Mouse (Mus musculus) heart, embryonic 14.5 days (tissue): Measurements from ENCODE around the gene Immp1l. TPM values are rescaled to one million over a fixed set of nuclear protein-coding genes. Genes with fewer than 3 reads are reported as not detected.
A peak's percentile ranks its signal among the peaks of the same experiment; 100 is the strongest.

Experiments used
- ATAC-seq: fragments of 200-750 bp; cut with Nextera tagmentation; 2 replicates; pipeline ENCODE4 v1.8.0; 2017; ENCODE audit warnings: low read depth, moderate TSS enrichment; ENCODE audit not compliant: insufficient number of reproducible peaks, insufficient read depth, low FRiP score
- H3K27ac ChIP-seq, 2 experiments: fragments of 200-500 bp in 1 of 2; fragments of 300-500 bp in 1 of 2; sonication (generic) in 1 of 2; replicated peaks in 1 of 2; 2 replicates each; pipeline ENCODE4 v1.5.1; 2012 to 2014; ENCODE audit warnings: low read depth in 2 of 2, low read length in 2 of 2, control low read depth in 1 of 2, mild to moderate bottlenecking in 1 of 2, mixed read lengths in 1 of 2; ENCODE audit not compliant: control insufficient read depth in 1 of 2, insufficient read depth in 1 of 2
- H3K27me3 ChIP-seq: fragments of 300-500 bp; sonication (generic); 2 replicates; pipeline ENCODE4 v1.6.1; 2014; ENCODE audit warnings: mild to moderate bottlenecking, low read length, control low read depth; ENCODE audit not compliant: control insufficient read depth, insufficient read depth
- H3K36me3 ChIP-seq: fragments of 300-500 bp; sonication (generic); 2 replicates; pipeline ENCODE4 v1.6.1; 2014; ENCODE audit warnings: mild to moderate bottlenecking, control low read depth, low read length, mixed read lengths; ENCODE audit not compliant: control insufficient read depth, insufficient read depth
- H3K4me1 ChIP-seq, 2 experiments: fragments of 200-500 bp in 1 of 2; fragments of 300-500 bp in 1 of 2; sonication (generic) in 1 of 2; 2 replicates each; pipeline ENCODE4 v1.6.1; 2012 to 2014; ENCODE audit warnings: low read length in 2 of 2, control low read depth in 1 of 2, mixed read lengths in 1 of 2; ENCODE audit not compliant: control insufficient read depth in 2 of 2, insufficient read depth in 2 of 2
- H3K4me2 ChIP-seq: fragments of 300-500 bp; sonication (generic); 2 replicates; pipeline ENCODE4 v1.6.1; 2014; ENCODE audit warnings: mild to moderate bottlenecking, low read length
- H3K4me3 ChIP-seq, 2 experiments: fragments of 200-500 bp in 1 of 2; fragments of 300-500 bp in 1 of 2; sonication (generic) in 1 of 2; 2 replicates each; pipeline ENCODE4 v1.5.1; 2012 to 2014; ENCODE audit warnings: low read length in 2 of 2, mild to moderate bottlenecking in 2 of 2, control low read depth in 1 of 2, low read depth in 1 of 2, moderate library complexity in 1 of 2; ENCODE audit not compliant: control insufficient read depth in 1 of 2, insufficient read depth in 1 of 2
- H3K9ac ChIP-seq: fragments of 300-500 bp; sonication (generic); 2 replicates; pipeline ENCODE4 v1.6.1; 2014; ENCODE audit warnings: mild to moderate bottlenecking, low read length
- H3K9me3 ChIP-seq: fragments of 300-500 bp; sonication (generic); 2 replicates; pipeline ENCODE4 v1.6.1; 2016; ENCODE audit warnings: low read length, control low read depth; ENCODE audit not compliant: control insufficient read depth
- WGBS: fragments of 180-500 bp; shearing (Covaris S2); extraction: QIAGEN DNeasy Blood & Tissue Kit; methylation state at CpG from one replicate; pipeline ENCODE4 v1.1.7; 2014; 5-methylcytosine and 5-hydroxymethylcytosine counted together
- polyA plus RNA-seq: library from polyadenylated mRNA; unstranded; fragments of >200 nt; fragmentation: Nextera tagmentation; extraction: Ambion mirVana; gene quantifications from 2 replicates; pipeline ENCODE4 v1.2.1, GENCODE M21; 2014

Gene Immp1l
- polyA plus RNA-seq, 1 experiment from 2014 or later = 141 TPM

- Histone ChIP-seq H3K36me3 (peaks cover 15% of the 10 kb centered on the region), H3K4me1 (no peaks in the 10 kb centered on the region), H3K9me3 (no peaks in the 10 kb centered on the region), H3K27me3 (no peaks in the 10 kb centered on the region), H3K4me3 (no peak overlapping the region), H3K27ac (no peak overlapping the region), H3K4me2 (no peak overlapping the region), H3K9ac (no peak overlapping the region)
- 80% methylated on average over 6 of the region's 6 CpGs for WGBS
- ATAC-seq = no peak
These were observed 9.4 kb downstream of the Immp1l start for GRCm38 (mm10) chr2:105913655-105914366.

GRCm38 (mm10) chr2:105916671-105917070 lies 12.2 kb downstream of the Immp1l start:
- no peaks in the 10 kb centered on the region for H3K36me3 ChIP-seq
- no peaks in the 10 kb centered on the region for H3K4me1 ChIP-seq
- no peak overlapping the region for H3K27ac ChIP-seq
- no peaks in the 10 kb centered on the region for H3K27me3 ChIP-seq
- WGBS = 85% methylated on average over 1 of the region's 1 CpGs
- no peak overlapping the region for H3K4me2 ChIP-seq
- no peak overlapping the region for H3K9ac ChIP-seq
- H3K4me3 ChIP-seq = no peak overlapping the region
- ATAC-seq = no peak
- no peaks in the 10 kb centered on the region for H3K9me3 ChIP-seq

GRCm38 (mm10) chr2:105917623-105918346 lies 13.3 kb downstream of the Immp1l start:
- 75% methylated on average over 5 of the region's 5 CpGs for WGBS
- H3K36me3 ChIP-seq = no peaks in the 10 kb centered on the region
- no peaks in the 10 kb centered on the region for H3K27me3 ChIP-seq
- H3K4me1 ChIP-seq = no peaks in the 10 kb centered on the region
- H3K27ac ChIP-seq = no peak overlapping the region
- H3K9ac ChIP-seq = no peak overlapping the region
- H3K9me3 ChIP-seq = no peaks in the 10 kb centered on the region
- H3K4me2 ChIP-seq = no peak overlapping the region
- H3K4me3 ChIP-seq = no peak overlapping the region
- no peak for ATAC-seq

GRCm38 (mm10) chr2:105950131-105950530 lies 45.7 kb downstream of the Immp1l start:
- Histone ChIP-seq H3K4me3 (no peak overlapping the region), H3K9me3 (no peaks in the 10 kb centered on the region), H3K9ac (no peak overlapping the region), H3K36me3 (0 out of 2 replicates have a peak, but pooled peaks cover 2% of the 10 kb centered on the region), H3K27me3 (no peaks in the 10 kb centered on the region), H3K4me1 (peaks cover 3 to 7% of the 10 kb centered on the region in 2 experiments), H3K4me2 (no peak overlapping the region), H3K27ac (no peak overlapping the region)
- WGBS = 100% methylated on average over 2 of the region's 2 CpGs
- ATAC-seq = no peak

- Histone ChIP-seq H3K9me3 (no peaks in the 10 kb centered on the region), H3K4me3 (no peak overlapping the region), H3K27me3 (no peaks in the 10 kb centered on the region), H3K27ac (no peak overlapping the region), H3K4me2 (no peak overlapping the region), H3K36me3 (0 out of 2 replicates have a peak, but pooled peaks cover 2% of the 10 kb centered on the region), H3K4me1 (peaks cover 3 to 7% of the 10 kb centered on the region in 2 experiments), H3K9ac (no peak overlapping the region)
- WGBS = 95% methylated on average over 1 of the region's 1 CpGs
- no peak for ATAC-seq
These were observed 47.0 kb downstream of the Immp1l start for GRCm38 (mm10) chr2:105951350-105951940.

GRCm38 (mm10) chr2:105953862-105954261 lies 49.4 kb downstream of the Immp1l start:
- H3K4me1 ChIP-seq = peaks cover 3 to 7% of the 10 kb centered on the region in 2 experiments
- no peaks in the 10 kb centered on the region for H3K9me3 ChIP-seq
- 0 out of 4 replicates have a peak overlapping the region, but pooled peaks of 1 of the 2 experiments have one; percentile 14 for H3K27ac ChIP-seq
- 0 out of 2 replicates have a peak, but pooled peaks cover 2% of the 10 kb centered on the region for H3K36me3 ChIP-seq
- 27% methylated on average over 4 of the region's 4 CpGs for WGBS
- H3K27me3 ChIP-seq = no peaks in the 10 kb centered on the region
- H3K4me2 ChIP-seq = peak overlapping the region; percentile 13; the same call in 1 of the 2 replicates
- no peak for ATAC-seq
- H3K9ac ChIP-seq = no peak overlapping the region
- H3K4me3 ChIP-seq = no peak overlapping the region

GRCm38 (mm10) chr2:105963447-105963846 lies 59.0 kb downstream of the Immp1l start:
- Histone ChIP-seq H3K27ac (no peak overlapping the region), H3K4me1 (no peaks in the 10 kb centered on the region), H3K36me3 (peaks cover 46% of the 10 kb centered on the region), H3K27me3 (no peaks in the 10 kb centered on the region), H3K4me3 (no peak overlapping the region), H3K9ac (no peak overlapping the region), H3K9me3 (no peaks in the 10 kb centered on the region), H3K4me2 (no peak overlapping the region)
- 94% methylated on average over 1 of the region's 1 CpGs for WGBS
- ATAC-seq = no peak
